Mouse (Mus musculus): Measurements from ENCODE around the gene Cacna1a. TPM values are rescaled to one million over a fixed set of nuclear protein-coding genes. Genes with fewer than 3 reads are reported as not detected.

Gene Cacna1a
- total and polyA plus RNA-seq, 3 experiments, result 3.2 to 5.1 TPM; not detected in 1

DNA sequence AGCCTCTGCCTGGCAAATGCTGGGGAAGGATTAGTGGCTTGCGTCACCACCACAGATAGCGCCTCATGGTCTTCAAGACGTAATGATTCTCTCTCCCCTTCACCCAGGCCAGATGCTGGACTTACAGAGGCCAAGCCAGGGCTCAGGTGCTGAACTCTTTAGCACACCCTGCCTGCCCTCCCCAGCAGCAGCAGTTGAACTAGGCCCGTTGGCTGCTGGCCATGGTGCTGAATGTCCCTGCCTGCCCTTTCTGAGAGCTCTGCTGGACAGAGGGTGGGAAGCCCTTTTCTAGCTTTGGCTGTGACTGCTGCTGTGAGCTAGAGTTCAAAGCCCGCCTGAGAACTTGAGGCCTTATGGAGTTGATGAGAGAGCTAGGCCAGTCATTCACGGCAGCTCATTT lies 66.3 kb downstream of the Cacna1a start:
- Histone ChIP-seq H3K9me3 (replicated peaks; ENCODE audit: insufficient read depth, low read length) (no peaks in the 10 kb centered on the region), H3K27ac (ENCODE audit: control insufficient read depth, low read depth, low read length) (no peak overlapping the region)

DNA sequence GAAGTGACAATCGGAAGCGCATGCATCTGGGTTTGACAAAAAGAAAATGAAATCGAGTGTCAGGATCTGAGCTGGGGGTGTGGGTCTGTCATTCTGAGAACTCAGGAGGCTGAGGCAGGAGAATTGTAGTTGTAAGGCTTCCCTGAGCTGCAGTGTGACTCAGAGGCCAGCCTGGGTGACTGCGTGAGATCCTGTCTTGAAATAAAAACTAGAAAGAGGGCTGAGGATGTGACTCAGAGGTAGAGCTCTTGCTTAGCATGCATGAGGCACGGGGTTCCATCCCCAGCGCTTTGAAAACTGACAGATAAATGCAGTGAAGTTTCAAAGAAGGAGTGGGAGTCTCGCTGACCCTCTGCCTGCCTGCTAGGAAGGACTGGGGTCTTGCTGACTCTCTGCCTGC lies 70.6 kb downstream of the Cacna1a start:
- Histone ChIP-seq H3K27ac (ENCODE audit: control insufficient read depth, low read depth, low read length) (no peak overlapping the region), H3K9ac (ENCODE audit: control insufficient read depth, low read depth, low read length, poor library complexity, severe bottlenecking) (no peak overlapping the region), H3K79me2 (ENCODE audit: control insufficient read depth, insufficient read depth, low read length, poor library complexity) (no peaks in the 10 kb centered on the region), H3K4me1 (ENCODE audit: control insufficient read depth in 1 of 2, insufficient read depth in 2 of 2, low read length in 2 of 2) (no peaks in the 10 kb centered on the region), H3K9me3 (replicated peaks; ENCODE audit: insufficient read depth, low read length) (no peaks in the 10 kb centered on the region), H3K27me3 (ENCODE audit: control insufficient read depth in 1 of 2, insufficient read depth in 2 of 2, low read length in 2 of 2) (peaks cover 0 to 1% of the 10 kb centered on the region in 2 experiments; a peak in 1 of 4 replicates), H3K36me3 (ENCODE audit: control insufficient read depth in 1 of 2, insufficient read depth in 2 of 2, low read length in 2 of 2) (no peaks in the 10 kb centered on the region), H3K4me3 (ENCODE audit: control insufficient read depth in 1 of 2, insufficient read depth in 1 of 2, low read depth in 2 of 2, low read length in 2 of 2) (no peak overlapping the region)
- no peak for TF ChIP-seq KAT2A (conservative IDR thresholded peaks at IDR 0.05; ENCODE audit: low read depth, low read length)
- TF ChIP-seq EP300 (IDR thresholded peaks at IDR 0.05; ENCODE audit: low read depth in 1 of 2, low read length in 2 of 2), result no peak
- no peak for TF ChIP-seq JUND (IDR thresholded peaks at IDR 0.05; ENCODE audit: low read depth, low read length)
- no peak for TF ChIP-seq RCOR1 (IDR thresholded peaks at IDR 0.05; ENCODE audit: low read depth, low read length)
- TF ChIP-seq TAL1 (IDR thresholded peaks at IDR 0.05; ENCODE audit: low read length), result no peak
- TF ChIP-seq POLR2AphosphoS2 (IDR thresholded peaks at IDR 0.05; ENCODE audit: low read length), result no peak
- TF ChIP-seq RAD21 (IDR thresholded peaks at IDR 0.05; ENCODE audit: low read depth, low read length), result no peak
- TF ChIP-seq USF1 (IDR thresholded peaks at IDR 0.05; ENCODE audit: low read depth, low read length), result no peak
- no peak for TF ChIP-seq CHD2 (IDR thresholded peaks at IDR 0.05; ENCODE audit: low read length)
- no peak for TF ChIP-seq ZKSCAN1 (IDR thresholded peaks at IDR 0.05; ENCODE audit: low read depth, low read length)
- no peak for DNase-seq (ENCODE audit: low read depth, low spot score)

More for the DNA sequence above, 66.3 kb downstream of the Cacna1a start:
- peak; percentile 60 for DNase-seq (ENCODE audit: low read depth, low spot score)
- no peaks in the 10 kb centered on the region for H3K4me1 ChIP-seq (ENCODE audit: control insufficient read depth in 1 of 2, insufficient read depth in 2 of 2, low read length in 2 of 2)
- no peaks in the 10 kb centered on the region for H3K36me3 ChIP-seq (ENCODE audit: control insufficient read depth in 1 of 2, insufficient read depth in 2 of 2, low read length in 2 of 2)
- H3K27me3 ChIP-seq (ENCODE audit: control insufficient read depth in 1 of 2, insufficient read depth in 2 of 2, low read length in 2 of 2), result peaks cover 0 to 1% of the 10 kb centered on the region in 2 experiments; a peak in 1 of 4 replicates
- TF ChIP-seq MAZ (IDR thresholded peaks at IDR 0.05; ENCODE audit: low read depth, low read length) (no peak), MAFK (IDR thresholded peaks at IDR 0.05; ENCODE audit: borderline replicate concordance, low read depth, low read length) (no peak), SIN3A (IDR thresholded peaks at IDR 0.05; ENCODE audit: low read length) (peak; percentile 40; the same call in 1 of the 2 replicates), HCFC1 (IDR thresholded peaks at IDR 0.05; ENCODE audit: low read depth, low read length) (no peak), SMC3 (IDR thresholded peaks at IDR 0.05; ENCODE audit: low read depth, low read length) (no peak), GATA1 (IDR thresholded peaks at IDR 0.05; ENCODE audit: low read depth, low read length) (no peak)
- H3K9ac ChIP-seq (ENCODE audit: control insufficient read depth, low read depth, low read length, poor library complexity, severe bottlenecking), result no peak overlapping the region
- no peaks in the 10 kb centered on the region for H3K79me2 ChIP-seq (ENCODE audit: control insufficient read depth, insufficient read depth, low read length, poor library complexity)
- H3K4me3 ChIP-seq (ENCODE audit: control insufficient read depth in 1 of 2, insufficient read depth in 1 of 2, low read depth in 2 of 2, low read length in 2 of 2), result no peak overlapping the region

DNA sequence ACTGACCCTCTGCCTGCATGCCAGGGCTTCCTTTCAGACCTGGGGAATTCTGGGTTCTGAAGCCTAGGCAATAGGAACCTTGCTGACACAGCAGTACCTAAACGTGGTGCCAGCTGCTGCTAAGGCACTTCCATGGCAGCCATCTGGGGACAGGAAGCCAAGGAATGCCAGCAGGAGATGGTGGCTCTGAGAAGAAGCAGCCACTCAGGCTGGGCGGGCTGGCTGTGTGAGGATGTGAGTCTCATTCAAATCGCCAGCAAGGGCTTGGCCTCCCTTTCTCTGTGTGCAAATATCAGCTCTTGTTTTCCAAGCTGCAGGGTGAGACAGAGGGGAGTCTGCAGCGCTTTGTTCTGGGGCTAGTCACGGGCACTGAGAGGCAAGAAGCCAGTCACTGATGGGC lies 71.0 kb downstream of the Cacna1a start:
- Histone ChIP-seq H3K9me3 (replicated peaks; ENCODE audit: insufficient read depth, low read length) (no peaks in the 10 kb centered on the region), H3K36me3 (ENCODE audit: control insufficient read depth in 1 of 2, insufficient read depth in 2 of 2, low read length in 2 of 2) (no peaks in the 10 kb centered on the region), H3K79me2 (ENCODE audit: control insufficient read depth, insufficient read depth, low read length, poor library complexity) (no peaks in the 10 kb centered on the region), H3K4me3 (ENCODE audit: control insufficient read depth in 1 of 2, insufficient read depth in 1 of 2, low read depth in 2 of 2, low read length in 2 of 2) (no peak overlapping the region), H3K4me1 (ENCODE audit: control insufficient read depth in 1 of 2, insufficient read depth in 2 of 2, low read length in 2 of 2) (no peaks in the 10 kb centered on the region), H3K27ac (ENCODE audit: control insufficient read depth, low read depth, low read length) (no peak overlapping the region), H3K9ac (ENCODE audit: control insufficient read depth, low read depth, low read length, poor library complexity, severe bottlenecking) (no peak overlapping the region), H3K27me3 (ENCODE audit: control insufficient read depth in 1 of 2, insufficient read depth in 2 of 2, low read length in 2 of 2) (peaks cover 0 to 1% of the 10 kb centered on the region in 2 experiments; a peak in 1 of 4 replicates)
- TF ChIP-seq USF2 (IDR thresholded peaks at IDR 0.05; ENCODE audit: borderline replicate concordance in 1 of 2, insufficient read depth in 1 of 2, low read depth in 1 of 2, low read length in 2 of 2) (no peak), MYC (IDR thresholded peaks at IDR 0.05; ENCODE audit: low read depth, low read length) (no peak), NRF1 (IDR thresholded peaks at IDR 0.05; ENCODE audit: insufficient read depth, low read depth, low read length, poor library complexity, severe bottlenecking) (no peak), UBTF (IDR thresholded peaks at IDR 0.05; ENCODE audit: borderline replicate concordance, insufficient read depth, low read depth, low read length) (no peak), MAX (IDR thresholded peaks at IDR 0.05; ENCODE audit: low read length) (no peak), POLR2AphosphoS5 (IDR thresholded peaks at IDR 0.05; ENCODE audit: borderline replicate concordance, low read depth, low read length) (no peak), ELF1 (IDR thresholded peaks at IDR 0.05; ENCODE audit: low read depth, low read length) (no peak), ZMIZ1 (IDR thresholded peaks at IDR 0.05; ENCODE audit: low read depth, low read length) (no peak), CTCF (IDR thresholded peaks at IDR 0.05 in 2 of 3, conservative IDR thresholded peaks at IDR 0.05 in 1 of 3; ENCODE audit: control insufficient read depth in 1 of 3, insufficient read depth in 1 of 3, low read depth in 2 of 3, low read length in 3 of 3, poor library complexity in 1 of 3, severe bottlenecking in 1 of 3) (no peak), POLR2A (IDR thresholded peaks at IDR 0.05; ENCODE audit: control insufficient read depth in 1 of 2, insufficient read depth in 1 of 2, low read depth in 1 of 2, low read length in 2 of 2, poor library complexity in 1 of 2) (no peak)
- no peak for DNase-seq (ENCODE audit: low read depth, low spot score)

Data from MEL (cell line).